24 mouse cellular contexts compared by ENCODE assay signal in the genomic region with DNA sequence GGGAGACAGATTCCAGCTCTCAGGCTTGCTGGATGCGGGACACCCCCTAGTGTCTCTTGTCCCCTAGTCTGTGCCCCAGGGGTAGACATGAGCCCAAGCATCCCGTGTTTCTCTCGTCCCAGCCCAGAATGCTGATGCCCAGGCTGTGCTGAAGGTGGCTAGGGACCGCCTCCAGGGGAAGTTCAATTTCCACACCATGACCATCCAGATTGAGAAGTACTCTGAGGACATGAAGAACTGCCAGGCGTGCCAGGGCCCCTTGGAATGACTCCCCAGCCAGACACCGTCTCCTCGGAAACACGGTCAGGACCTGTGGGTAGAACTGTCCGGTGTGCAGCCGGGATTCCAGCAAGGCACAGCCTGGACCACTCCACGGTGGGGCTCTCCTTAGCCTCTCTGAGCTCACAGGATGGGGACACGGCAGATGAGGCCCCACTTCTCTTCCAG. TPM values are rescaled to one million over a fixed set of nuclear protein-coding genes. Genes with fewer than 3 reads are reported as not detected.
DNase-seq lines count a peak whose midpoint lies in the region; ATAC-seq lines count a peak whose summit lies in the region.
"Had no signal": no experiment of that assay in that cellular context is flagged by ENCODE, and none has a peak within 500 bp of the region (broad histone marks: within the 10 kb centered on the region; RNA-seq: fewer than 3 reads in every experiment).

No protein-coding gene starts in this region.

- peaks cover 23% of the 10 kb centered on the region for H3K27me3 ChIP-seq in forebrain, embryonic 10.5 days (ENCODE audit: poor library complexity, severe bottlenecking)
- no peaks in the 10 kb centered on the region for H3K27me3 ChIP-seq in forebrain, embryonic 16.5 days (replicated peaks; ENCODE audit: control insufficient read depth, insufficient read depth, low read length)
- no peaks in the 10 kb centered on the region for H3K27me3 ChIP-seq in heart, embryonic 14.5 days (ENCODE audit: control insufficient read depth, insufficient read depth, low read length)
- peaks cover 2% of the 10 kb centered on the region; the same call in 1 of the 2 replicates for H3K27me3 ChIP-seq in neural tube, embryonic 12.5 days (replicated peaks)
- peaks cover 2% of the 10 kb centered on the region; the same call in 1 of the 2 replicates for H3K27me3 ChIP-seq in neural tube, embryonic 15.5 days (replicated peaks)
- H3K27me3 ChIP-seq: heart, embryonic 15.5 days; midbrain, embryonic 13.5 days; stomach, embryonic 15.5 days had no signal

- WGBS in forebrain, embryonic 10.5 days, result 75% methylated on average over 12 of the region's 12 CpGs
- 74% methylated on average over 12 of the region's 12 CpGs for WGBS in forebrain, embryonic 16.5 days
- 71% methylated on average over 12 of the region's 12 CpGs for whole genome bisulfite sequencing in heart, embryonic 14.5 days
- 59% methylated on average over 12 of the region's 12 CpGs for WGBS in neural tube, embryonic 12.5 days
- WGBS in neural tube, embryonic 15.5 days, result 52% methylated on average over 12 of the region's 12 CpGs

- intact Hi-C loops in heart, postnatal 10 days (cut with DNase I), result no loop called here
- intact Hi-C loops in left cerebral cortex, postnatal 14 days (cut with DNase I), result loop anchor here (5.0 kb wide), 1 partner anchor 165 kb away; a partner anchor contains a TSS

- H3K9ac ChIP-seq in forebrain, embryonic 16.5 days (replicated peaks; ENCODE audit: low read depth, low read length), result no peak overlapping the region
- H3K9ac ChIP-seq in heart, embryonic 14.5 days (ENCODE audit: low read length), result peak overlapping the region; percentile 17; the same call in 1 of the 2 replicates
- H3K9ac ChIP-seq in neural tube, embryonic 12.5 days, result peak overlapping the region; percentile 21; the same call in 1 of the 2 replicates
- no peak overlapping the region for H3K9ac ChIP-seq in neural tube, embryonic 15.5 days (replicated peaks)
- H3K9ac ChIP-seq: heart, embryonic 15.5 days; limb, embryonic 15.5 days; midbrain, embryonic 13.5 days; stomach, embryonic 15.5 days had no signal

- no peaks in the 10 kb centered on the region for H3K36me3 ChIP-seq in forebrain, embryonic 10.5 days (replicated peaks)
- H3K36me3 ChIP-seq in forebrain, embryonic 16.5 days (ENCODE audit: control insufficient read depth, insufficient read depth), result no peaks in the 10 kb centered on the region
- no peaks in the 10 kb centered on the region for H3K36me3 ChIP-seq in heart, embryonic 14.5 days (ENCODE audit: control insufficient read depth, insufficient read depth, low read length)
- no peaks in the 10 kb centered on the region for H3K36me3 ChIP-seq in neural tube, embryonic 12.5 days
- no peaks in the 10 kb centered on the region for H3K36me3 ChIP-seq in neural tube, embryonic 15.5 days
- H3K36me3 ChIP-seq: heart, embryonic 15.5 days; limb, embryonic 15.5 days; midbrain, embryonic 13.5 days; stomach, embryonic 15.5 days had no signal

- no peak overlapping the region for H3K4me2 ChIP-seq in forebrain, embryonic 16.5 days (ENCODE audit: low read length)
- H3K4me2 ChIP-seq in heart, embryonic 14.5 days (ENCODE audit: low read length), result no peak overlapping the region
- H3K4me2 ChIP-seq in neural tube, embryonic 12.5 days (replicated peaks), result no peak overlapping the region
- H3K4me2 ChIP-seq in neural tube, embryonic 15.5 days, result no peak overlapping the region
- H3K4me2 ChIP-seq: heart, embryonic 15.5 days; limb, embryonic 15.5 days; midbrain, embryonic 13.5 days; stomach, embryonic 15.5 days had no signal

- DNase-seq in forebrain, embryonic 10.5 days (ENCODE audit: extremely low spot score, low spot score), result no peak
- DNase-seq in heart, postnatal 10 days, result no peak
- DNase-seq in left cerebral cortex, postnatal 14 days (ENCODE audit: low spot score in 2 of 2), result no peak
- no peak for DNase-seq in layer of hippocampus, adult 9-10 months (ENCODE audit: low spot score)
- DNase-seq: cerebellum, adult 11-12 months; cerebellum, postnatal 14 days; gastrocnemius, postnatal 14 days; spleen, adult 18-20 months had no signal

- peaks cover 28% of the 10 kb centered on the region for H3K4me1 ChIP-seq in forebrain, embryonic 10.5 days
- H3K4me1 ChIP-seq in forebrain, embryonic 16.5 days (replicated peaks; ENCODE audit: control insufficient read depth, insufficient read depth, low read length), result peaks cover 4% of the 10 kb centered on the region; the same call in 1 of the 2 replicates
- peaks cover 40 to 50% of the 10 kb centered on the region in 2 experiments for H3K4me1 ChIP-seq in heart, embryonic 14.5 days (ENCODE audit: control insufficient read depth in 2 of 2, insufficient read depth in 2 of 2, low read length in 2 of 2)
- peaks cover 13% of the 10 kb centered on the region for H3K4me1 ChIP-seq in neural tube, embryonic 12.5 days
- H3K4me1 ChIP-seq in neural tube, embryonic 15.5 days, result peaks cover 17% of the 10 kb centered on the region

- no peak overlapping the region for H3K4me3 ChIP-seq in forebrain, embryonic 10.5 days
- H3K4me3 ChIP-seq in forebrain, embryonic 16.5 days (replicated peaks; ENCODE audit: low read length), result no peak overlapping the region
- no peak overlapping the region for H3K4me3 ChIP-seq in heart, embryonic 14.5 days (ENCODE audit: control insufficient read depth in 1 of 2, insufficient read depth in 1 of 2, low read depth in 1 of 2, low read length in 2 of 2)
- H3K4me3 ChIP-seq in neural tube, embryonic 12.5 days, result no peak overlapping the region
- no peak overlapping the region for H3K4me3 ChIP-seq in neural tube, embryonic 15.5 days (replicated peaks)
- H3K4me3 ChIP-seq: heart, embryonic 15.5 days; layer of hippocampus, adult 2 months; limb, embryonic 15.5 days; midbrain, embryonic 13.5 days; stomach, embryonic 15.5 days had no signal

- no peaks in the 10 kb centered on the region for H3K9me3 ChIP-seq in forebrain, embryonic 10.5 days
- H3K9me3 ChIP-seq in forebrain, embryonic 16.5 days (ENCODE audit: control insufficient read depth, low read length), result no peaks in the 10 kb centered on the region
- no peaks in the 10 kb centered on the region for H3K9me3 ChIP-seq in heart, embryonic 14.5 days (ENCODE audit: control insufficient read depth, low read length)
- H3K9me3 ChIP-seq in neural tube, embryonic 12.5 days, result no peaks in the 10 kb centered on the region
- H3K9me3 ChIP-seq in neural tube, embryonic 15.5 days (replicated peaks), result no peaks in the 10 kb centered on the region
- H3K9me3 ChIP-seq: G1E; heart, embryonic 15.5 days; limb, embryonic 15.5 days; midbrain, embryonic 13.5 days; stomach, embryonic 15.5 days had no signal

- ATAC-seq in forebrain, embryonic 16.5 days, result no peak
- no peak for ATAC-seq in heart, embryonic 14.5 days (ENCODE audit: insufficient number of reproducible peaks, insufficient read depth, low FRiP score, low read depth)
- ATAC-seq in neural tube, embryonic 12.5 days (ENCODE audit: low FRiP score, low read depth), result no peak
- ATAC-seq in neural tube, embryonic 15.5 days (ENCODE audit: low FRiP score), result no peak
- ATAC-seq: midbrain, embryonic 13.5 days had no signal

- peak overlapping the region; percentile 51 for H3K27ac ChIP-seq in forebrain, embryonic 10.5 days
- H3K27ac ChIP-seq in forebrain, embryonic 16.5 days (ENCODE audit: low read length), result no peak overlapping the region
- H3K27ac ChIP-seq in heart, embryonic 14.5 days (replicated peaks in 1 of 2; ENCODE audit: control insufficient read depth in 1 of 2, insufficient read depth in 1 of 2, low read depth in 2 of 2, low read length in 2 of 2), result peak overlapping the region in 1 of 2 experiments; percentile 46; a peak in 1 of 4 replicates
- H3K27ac ChIP-seq in neural tube, embryonic 12.5 days, result no peak overlapping the region
- H3K27ac ChIP-seq in neural tube, embryonic 15.5 days (replicated peaks), result no peak overlapping the region
- H3K27ac ChIP-seq: heart, embryonic 15.5 days; kidney, postnatal 0 days; layer of hippocampus, adult 2 months; limb, embryonic 15.5 days; midbrain, embryonic 13.5 days; stomach, embryonic 15.5 days had no signal

RNA-seq across cellular contexts. Expression of a gene that starts 9.3 kb away (rescaled TPM):
- polyA plus RNA-seq in forebrain, embryonic 10.5 days (2016; fragmentation: Nextera tagmentation; extraction: Ambion mirVana), result not detected in 2 replicates
- 0.15 and 0.17 TPM in 2 replicates for polyA plus RNA-seq in forebrain, embryonic 16.5 days (2015; fragmentation: Nextera tagmentation; extraction: Ambion mirVana)
- 0.08 and 0.11 TPM in 2 replicates for polyA plus RNA-seq in heart, embryonic 14.5 days (2014; fragmentation: Nextera tagmentation; extraction: Ambion mirVana)
- total RNA-seq in heart, postnatal 10 days (2021), result under 1 TPM; 0.12 to 0.69 TPM
- not detected in 2 replicates for polyA plus RNA-seq in neural tube, embryonic 12.5 days (2016; fragmentation: Nextera tagmentation; extraction: Ambion mirVana)
- polyA plus RNA-seq in neural tube, embryonic 15.5 days (2015; fragmentation: Nextera tagmentation; extraction: Ambion mirVana), result 0.14 and 0.20 TPM in 2 replicates
- total RNA-seq in left cerebral cortex, postnatal 14 days (2021), result under 1 TPM in 1 of 2 experiments, not detected in 1; 0.17 TPM
- total RNA-seq: layer of hippocampus, adult 2 months; left cerebral cortex, postnatal 36 days had no signal
- polyA plus RNA-seq: hindbrain, embryonic 11.5 days had no signal

RNA-seq across cellular contexts. Expression of a gene that starts 31.4 kb away (rescaled TPM):
- polyA plus RNA-seq in forebrain, embryonic 10.5 days (2016; fragmentation: Nextera tagmentation; extraction: Ambion mirVana), result 0.22 and 0.27 TPM in 2 replicates
- 0.45 and 0.56 TPM in 2 replicates for polyA plus RNA-seq in forebrain, embryonic 16.5 days (2015; fragmentation: Nextera tagmentation; extraction: Ambion mirVana)
- 2.8 and 2.9 TPM in 2 replicates for polyA plus RNA-seq in heart, embryonic 14.5 days (2014; fragmentation: Nextera tagmentation; extraction: Ambion mirVana)
- 1 to 10 TPM; 4.2 to 5.4 TPM for total RNA-seq in heart, postnatal 10 days (2021)
- polyA plus RNA-seq in neural tube, embryonic 12.5 days (2016; fragmentation: Nextera tagmentation; extraction: Ambion mirVana), result 0.40 and 0.53 TPM in 2 replicates
- 0.75 and 1.2 TPM in 2 replicates for polyA plus RNA-seq in neural tube, embryonic 15.5 days (2015; fragmentation: Nextera tagmentation; extraction: Ambion mirVana)
- total RNA-seq in left cerebral cortex, postnatal 14 days (2021), result 10 to 100 TPM; 52.3 to 53.7 TPM
- total RNA-seq: megakaryocyte progenitor cell, adult 5-6 weeks had no signal
- polyA plus RNA-seq: G1E had no signal

RNA-seq across cellular contexts. Expression of a gene that starts 37.4 kb away (rescaled TPM):
- 0.22 and 0.84 TPM in 2 replicates for polyA plus RNA-seq in forebrain, embryonic 10.5 days (2016; fragmentation: Nextera tagmentation; extraction: Ambion mirVana)
- 0.15 and 0.26 TPM in 2 replicates for polyA plus RNA-seq in forebrain, embryonic 16.5 days (2015; fragmentation: Nextera tagmentation; extraction: Ambion mirVana)
- polyA plus RNA-seq in heart, embryonic 14.5 days (2014; fragmentation: Nextera tagmentation; extraction: Ambion mirVana), result 39.4 and 43.2 TPM in 2 replicates
- total RNA-seq in heart, postnatal 10 days (2021), result 100 to 1,000 TPM; 238 to 242 TPM
- polyA plus RNA-seq in neural tube, embryonic 12.5 days (2016; fragmentation: Nextera tagmentation; extraction: Ambion mirVana), result 2.1 and 2.9 TPM in 2 replicates
- polyA plus RNA-seq in neural tube, embryonic 15.5 days (2015; fragmentation: Nextera tagmentation; extraction: Ambion mirVana), result 1.2 and 1.4 TPM in 2 replicates
- under 1 TPM; 0.40 to 0.86 TPM for total RNA-seq in left cerebral cortex, postnatal 14 days (2021)
- total RNA-seq: adrenal gland, postnatal 36 days; G1E; layer of hippocampus, adult 2 months; megakaryocyte progenitor cell, adult 5-6 weeks had no signal
- polyA plus RNA-seq: G1E; intestine, embryonic 14.5 days had no signal

RNA-seq across cellular contexts. Expression of a gene that starts 43.8 kb away (rescaled TPM):
- 6.3 and 6.4 TPM in 2 replicates for polyA plus RNA-seq in forebrain, embryonic 10.5 days (2016; fragmentation: Nextera tagmentation; extraction: Ambion mirVana)
- 8.1 and 9.3 TPM in 2 replicates for polyA plus RNA-seq in forebrain, embryonic 16.5 days (2015; fragmentation: Nextera tagmentation; extraction: Ambion mirVana)
- polyA plus RNA-seq in heart, embryonic 14.5 days (2014; fragmentation: Nextera tagmentation; extraction: Ambion mirVana), result 11.1 and 12.8 TPM in 2 replicates
- 10 to 100 TPM in 1 of 2 experiments, 1 to 10 TPM in 1; 9.6 to 10.2 TPM for total RNA-seq in heart, postnatal 10 days (2021)
- polyA plus RNA-seq in neural tube, embryonic 12.5 days (2016; fragmentation: Nextera tagmentation; extraction: Ambion mirVana), result 8.1 and 8.5 TPM in 2 replicates
- polyA plus RNA-seq in neural tube, embryonic 15.5 days (2015; fragmentation: Nextera tagmentation; extraction: Ambion mirVana), result 7.5 and 8.9 TPM in 2 replicates
- 10 to 100 TPM; 10.9 to 12.3 TPM for total RNA-seq in left cerebral cortex, postnatal 14 days (2021)

Comparison
In these comparisons a context has a peak if more than half of its experiments do, and no peak if none do; other contexts are left out.
1. H3K9ac ChIP-seq: peak in heart, embryonic 14.5 days (single experiment) and neural tube, embryonic 12.5 days (single experiment); none in forebrain, embryonic 16.5 days (single experiment) and neural tube, embryonic 15.5 days (single experiment).
2. RNA of a gene that starts 37.4 kb away (polyA plus RNA-seq): 39.4 to 43.2 TPM in heart, embryonic 14.5 days; 2.1 to 2.9 TPM in neural tube, embryonic 12.5 days, 1.2 to 1.4 TPM in neural tube, embryonic 15.5 days, 0.22 to 0.84 TPM in forebrain, embryonic 10.5 days and 0.15 to 0.26 TPM in forebrain, embryonic 16.5 days; every median in the first group is over 10 times any median in the second.